Mouse (Mus musculus): Measurements from ENCODE around the gene Slc12a4.

GRCm38 (mm10) chr8:105935105-105935504, 30.8 kb downstream of the Slc12a4 start:
- no peak for TF ChIP-seq CTCF (IDR thresholded peaks at IDR 0.05; ENCODE audit: low read depth, low read length)
- TF ChIP-seq GATA1 (IDR thresholded peaks at IDR 0.05; ENCODE audit: borderline replicate concordance, low read length), result no peak
